Mouse (Mus musculus) heart, adult 9 months (tissue): ENCODE measurements around the gene Abcd1.

ENCODE experiments used
- DNase-seq, 2 experiments: peaks; one replicate each; pipeline ENCODE4 v3.0.0; 2022; ENCODE audit warnings: low spot score in 2 of 2

Gene Abcd1

DNA sequence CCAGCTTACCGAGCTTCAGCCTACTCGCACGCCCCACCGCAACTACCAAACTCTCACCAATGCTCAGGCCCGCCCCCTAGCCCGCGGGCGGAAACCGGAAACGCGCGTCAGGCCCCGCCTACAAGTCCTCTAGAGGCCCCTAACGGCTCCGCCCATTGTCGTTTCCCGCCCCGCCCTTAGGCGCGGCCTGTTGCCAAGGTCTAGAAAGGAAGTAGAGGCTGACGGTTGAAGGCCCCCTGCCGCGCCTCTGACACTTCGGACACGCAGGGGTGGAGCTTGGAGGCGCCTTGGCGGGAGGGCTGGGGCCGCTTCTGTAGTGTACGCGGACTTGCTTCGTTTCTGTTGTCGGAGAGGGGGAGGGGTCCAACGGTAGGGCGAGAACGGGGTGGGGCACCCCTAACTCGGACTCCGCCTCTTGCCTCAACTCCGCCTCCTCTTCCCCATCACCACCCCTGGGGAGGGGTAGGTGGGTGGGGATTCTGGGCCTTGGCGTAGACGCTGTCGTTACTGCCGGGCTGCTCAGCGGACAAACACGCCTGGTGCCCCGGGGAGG lies at the start of gene Abcd1, which contains the start of gene Bcap31:
Gene Abcd1 (plus strand): TSS at position 489 of the 553 bp plus-strand sequence.
Gene Bcap31 (minus strand): TSS at position 67 of the 553 bp plus-strand sequence.
- DNase-seq = peak; percentile 94 to 97

DNA sequence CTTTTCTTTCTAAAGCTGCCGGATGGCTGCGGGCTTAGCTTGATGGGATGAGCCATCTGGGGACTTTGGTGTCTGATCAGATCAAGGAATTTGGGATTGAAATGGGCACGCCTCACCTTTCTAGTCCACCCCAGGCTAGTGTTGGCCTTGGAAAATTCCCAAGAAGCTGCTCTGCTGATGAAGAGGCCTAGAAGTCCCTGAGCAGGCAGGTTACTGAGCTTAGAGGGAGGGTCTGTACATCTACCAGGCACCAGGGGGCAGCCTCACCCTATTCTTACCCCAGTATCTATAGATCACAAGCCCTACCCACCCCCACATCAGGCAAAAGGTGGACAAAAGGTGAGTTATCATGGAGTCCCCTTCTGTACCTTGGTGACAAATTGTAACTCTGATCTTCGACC lies 44.4 kb upstream of the Abcd1 start:
- DNase-seq = peak; percentile 19 to 31

DNA sequence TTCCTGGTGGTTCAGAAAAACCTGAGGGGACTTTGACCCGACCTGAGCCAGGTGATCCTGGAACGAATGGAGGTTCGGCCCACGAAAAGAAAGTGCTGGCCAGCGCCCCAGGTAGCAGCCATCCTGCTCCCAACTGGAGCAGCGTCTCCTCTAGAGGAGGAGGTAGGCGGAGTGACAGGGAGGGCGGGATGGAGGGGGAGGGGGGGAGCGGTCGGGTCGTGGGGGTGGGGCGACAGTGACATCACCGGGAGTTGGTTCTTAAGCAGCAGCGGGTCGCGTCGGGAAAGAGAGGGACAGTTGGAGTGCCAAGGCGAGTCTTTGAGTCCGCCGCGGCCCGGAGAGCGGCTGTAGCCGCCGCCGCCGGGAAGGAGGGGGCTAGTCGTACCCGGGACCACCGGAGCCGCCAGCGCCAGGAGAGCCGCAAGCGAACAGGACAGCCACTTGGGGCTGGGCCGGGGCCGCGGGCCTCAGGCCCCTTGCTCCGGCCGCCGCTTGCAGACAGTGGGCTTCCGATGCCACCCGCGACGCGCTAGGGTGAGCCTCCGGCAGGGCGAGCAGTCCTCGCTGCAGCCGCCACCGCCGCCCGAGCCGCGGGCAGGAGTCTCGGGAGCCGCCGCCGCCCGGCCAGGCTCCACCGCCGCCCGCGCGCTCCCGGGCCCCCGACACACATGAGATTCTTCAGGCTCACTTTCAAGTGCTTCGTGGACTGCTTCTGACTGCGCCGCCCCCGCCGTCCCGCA lies 43.3 kb upstream of the Abcd1 start, which contains the start of gene Slc6a8:
Gene Slc6a8 (plus strand): TSS at position 272 of the 740 bp plus-strand sequence.
- peak; percentile 55 to 71 for DNase-seq

DNA sequence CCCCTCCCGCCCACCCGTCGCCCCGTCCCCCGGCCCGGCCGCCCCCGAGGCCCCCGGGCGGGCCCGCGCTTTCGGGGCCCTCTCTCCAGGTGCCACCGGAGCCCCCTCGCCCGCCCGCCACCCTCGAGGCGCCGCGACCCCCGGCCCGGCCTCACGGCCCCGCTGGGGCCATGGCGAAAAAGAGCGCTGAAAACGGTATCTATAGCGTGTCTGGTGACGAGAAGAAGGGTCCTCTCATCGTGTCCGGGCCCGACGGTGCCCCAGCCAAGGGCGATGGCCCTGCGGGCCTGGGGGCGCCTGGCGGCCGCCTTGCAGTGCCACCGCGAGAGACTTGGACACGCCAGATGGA lies 42.8 kb upstream of the Abcd1 start:
- DNase-seq = peak in 1 of 2 experiments; percentile 10

DNA sequence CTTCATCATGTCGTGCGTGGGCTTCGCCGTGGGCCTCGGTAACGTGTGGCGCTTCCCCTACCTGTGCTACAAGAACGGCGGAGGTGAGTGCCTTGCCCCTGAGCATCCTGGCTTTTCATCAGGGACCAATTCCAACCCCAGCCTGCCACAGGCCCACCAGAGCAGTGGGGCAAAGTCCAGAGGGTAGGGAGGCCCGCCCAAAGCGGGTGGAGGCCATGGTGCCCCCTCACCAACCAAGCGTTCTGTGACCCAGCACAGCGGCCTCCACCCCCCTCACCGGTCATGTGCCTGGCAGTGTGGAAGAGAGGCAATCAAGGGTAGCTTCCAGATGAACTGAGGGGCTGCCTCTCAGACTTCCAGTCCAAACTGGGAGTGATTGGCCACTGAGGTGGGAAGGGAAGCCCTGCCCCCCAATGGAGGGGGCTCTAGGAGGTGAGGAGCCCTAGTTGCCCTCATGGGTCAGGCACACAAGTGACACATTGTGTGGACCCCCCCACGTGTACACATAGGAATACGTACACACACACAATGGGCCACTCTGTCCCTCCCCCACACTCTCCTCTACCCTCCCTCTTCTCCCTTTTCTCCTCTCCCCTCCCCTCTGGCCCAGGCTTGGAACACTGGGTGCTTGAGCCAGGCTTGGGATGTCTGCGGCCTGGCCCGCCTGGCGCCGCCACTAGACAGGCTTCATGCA lies 42.3 kb upstream of the Abcd1 start:
- peak; percentile 21 to 52 for DNase-seq

DNA sequence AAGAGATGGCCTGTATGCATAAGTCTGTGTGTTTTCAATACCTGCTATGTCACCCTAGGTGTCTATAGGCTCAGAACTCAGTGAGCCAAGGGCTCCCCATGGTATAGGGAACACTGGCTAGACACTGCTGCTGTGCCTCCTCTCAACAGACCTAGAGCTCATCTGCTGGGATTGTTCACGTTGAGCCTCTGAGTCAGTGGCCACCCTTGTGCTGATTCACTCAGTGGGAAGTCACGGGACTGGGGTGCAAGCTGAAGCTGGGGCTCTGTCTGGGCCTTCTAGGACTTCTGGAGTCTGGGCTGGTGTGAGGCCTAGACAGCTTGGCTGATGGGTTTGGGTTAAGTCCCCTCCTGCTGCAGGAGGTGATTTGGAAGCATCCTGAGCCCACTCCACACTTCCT lies 41.2 kb upstream of the Abcd1 start:
- no peak for DNase-seq

DNA sequence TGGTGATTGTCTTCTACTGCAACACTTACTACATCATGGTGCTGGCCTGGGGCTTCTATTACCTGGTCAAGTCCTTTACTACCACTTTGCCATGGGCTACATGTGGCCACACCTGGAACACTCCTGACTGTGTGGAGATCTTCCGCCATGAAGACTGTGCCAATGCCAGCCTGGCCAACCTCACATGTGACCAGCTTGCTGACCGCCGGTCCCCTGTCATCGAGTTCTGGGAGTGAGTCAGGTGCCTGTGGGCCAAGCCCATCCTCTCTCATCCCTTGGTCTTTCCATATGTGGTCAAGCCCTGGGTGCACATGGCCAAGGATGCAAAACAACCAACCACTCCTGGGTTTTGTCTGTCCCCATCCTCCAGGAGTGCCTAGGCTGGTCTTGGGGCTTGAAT lies 39.7 kb upstream of the Abcd1 start:
- no peak for DNase-seq

DNA sequence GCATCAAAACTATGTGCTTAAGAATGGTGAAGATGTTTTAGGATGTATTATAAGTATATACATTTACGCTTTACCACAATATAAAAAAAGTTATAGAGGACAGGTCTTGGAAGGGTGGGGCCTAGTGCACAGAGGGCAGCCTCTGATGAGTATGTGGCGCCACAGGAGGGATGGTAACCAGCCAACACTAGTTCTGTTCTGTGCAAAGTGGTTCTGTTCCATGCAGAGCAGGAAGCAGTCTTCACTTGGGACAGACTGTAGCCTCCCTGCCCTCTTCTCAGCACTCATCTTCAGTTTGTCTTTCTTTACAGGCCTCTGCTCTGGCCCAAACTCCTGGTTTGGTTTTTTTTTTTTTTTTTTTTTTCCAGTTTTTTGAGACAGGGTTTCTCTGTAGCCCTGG lies 32.2 kb upstream of the Abcd1 start:
- no peak for DNase-seq

DNA sequence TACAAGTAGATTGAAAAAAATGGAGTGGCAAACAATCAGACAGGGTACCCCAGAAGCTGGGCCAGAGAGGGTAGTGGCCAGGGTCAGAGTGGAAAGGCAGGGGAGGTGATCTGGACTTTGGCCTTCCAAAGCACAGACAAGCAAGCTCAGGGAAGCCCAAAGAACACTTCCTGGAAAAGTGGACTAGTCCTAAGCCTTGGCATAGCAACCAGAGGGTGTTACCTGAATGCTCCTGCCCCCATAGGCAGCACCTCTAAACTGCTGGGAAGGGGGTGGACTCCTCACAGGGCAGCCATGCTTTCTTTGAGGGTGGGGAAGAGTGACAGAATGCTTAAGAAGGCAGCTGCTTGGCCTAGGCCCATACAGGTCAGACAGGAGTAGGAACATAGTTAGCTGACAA lies 31.4 kb upstream of the Abcd1 start:
- DNase-seq = no peak

DNA sequence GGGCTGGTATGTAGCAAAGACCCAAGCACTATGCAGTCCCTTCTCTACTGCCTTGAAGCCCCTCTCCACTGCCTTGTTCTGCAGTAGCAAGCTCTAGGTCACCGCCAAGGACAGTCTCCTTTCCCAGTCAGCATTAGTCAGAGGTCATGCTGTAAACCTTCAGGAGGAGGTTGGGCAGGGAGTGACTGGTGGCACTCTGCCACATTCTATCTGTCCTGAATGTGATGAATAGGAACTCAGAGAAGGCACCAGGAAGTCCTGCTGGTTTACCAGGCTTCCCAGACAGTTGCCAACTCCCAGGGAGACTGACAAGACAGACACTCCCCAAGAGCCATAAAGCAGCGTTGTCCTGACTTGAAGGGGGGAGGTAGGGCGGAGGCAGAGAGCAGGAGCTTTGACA lies 30.8 kb upstream of the Abcd1 start:
- peak; percentile 28 to 65 for DNase-seq

DNA sequence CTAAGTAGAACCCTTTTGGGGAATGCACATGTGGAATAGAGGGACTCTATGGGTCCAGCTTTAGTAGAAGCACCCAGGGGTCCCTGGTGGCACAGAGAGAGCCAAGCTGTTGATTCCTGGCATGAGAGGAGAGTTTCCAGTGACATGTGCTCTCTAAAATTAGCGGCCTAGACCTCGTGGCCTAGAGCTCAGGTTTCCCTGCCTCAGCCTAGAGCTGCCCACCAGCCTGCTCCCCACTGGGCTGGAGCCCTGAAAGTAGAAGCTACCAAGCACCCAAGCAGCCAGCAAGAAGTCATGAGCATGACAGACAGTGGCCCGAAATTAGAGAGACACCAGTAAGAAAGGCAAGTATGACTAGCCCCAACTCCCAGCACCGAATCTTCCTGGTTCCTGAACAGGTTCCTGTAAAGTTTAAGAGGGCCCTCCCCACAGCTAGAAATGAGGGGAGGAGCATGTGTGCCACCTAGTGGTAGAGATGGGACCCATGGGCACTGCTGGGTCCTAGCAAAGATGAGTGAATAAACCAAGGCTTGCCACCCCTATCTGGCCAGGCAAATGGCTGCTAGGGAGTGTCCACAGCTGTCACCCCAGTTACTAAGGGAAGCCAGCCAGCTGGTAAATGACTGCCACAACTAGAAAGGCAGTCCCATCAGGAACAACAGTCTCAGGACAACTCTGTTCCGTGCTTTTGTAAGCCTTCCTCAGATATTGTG lies 25.3 kb upstream of the Abcd1 start:
- DNase-seq = peak; percentile 29 to 61

DNA sequence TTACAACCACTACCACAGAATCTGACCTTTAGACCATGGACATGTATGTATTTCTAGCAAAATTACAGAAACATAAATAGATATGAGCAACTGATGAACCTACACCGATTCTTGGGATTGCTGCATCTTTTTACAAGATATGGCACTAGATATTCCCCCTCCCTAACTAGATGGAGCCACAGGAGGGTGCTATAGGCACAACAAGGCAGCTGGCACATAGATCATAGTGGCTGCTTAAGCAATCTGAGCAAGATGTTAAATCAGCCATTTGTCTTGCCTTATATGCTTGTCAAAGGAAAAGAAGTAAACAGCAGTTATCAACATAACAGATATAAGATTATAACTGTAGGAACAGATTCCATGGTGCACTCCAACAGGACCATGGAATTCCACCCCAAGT lies 15.9 kb upstream of the Abcd1 start:
- no peak for DNase-seq

DNA sequence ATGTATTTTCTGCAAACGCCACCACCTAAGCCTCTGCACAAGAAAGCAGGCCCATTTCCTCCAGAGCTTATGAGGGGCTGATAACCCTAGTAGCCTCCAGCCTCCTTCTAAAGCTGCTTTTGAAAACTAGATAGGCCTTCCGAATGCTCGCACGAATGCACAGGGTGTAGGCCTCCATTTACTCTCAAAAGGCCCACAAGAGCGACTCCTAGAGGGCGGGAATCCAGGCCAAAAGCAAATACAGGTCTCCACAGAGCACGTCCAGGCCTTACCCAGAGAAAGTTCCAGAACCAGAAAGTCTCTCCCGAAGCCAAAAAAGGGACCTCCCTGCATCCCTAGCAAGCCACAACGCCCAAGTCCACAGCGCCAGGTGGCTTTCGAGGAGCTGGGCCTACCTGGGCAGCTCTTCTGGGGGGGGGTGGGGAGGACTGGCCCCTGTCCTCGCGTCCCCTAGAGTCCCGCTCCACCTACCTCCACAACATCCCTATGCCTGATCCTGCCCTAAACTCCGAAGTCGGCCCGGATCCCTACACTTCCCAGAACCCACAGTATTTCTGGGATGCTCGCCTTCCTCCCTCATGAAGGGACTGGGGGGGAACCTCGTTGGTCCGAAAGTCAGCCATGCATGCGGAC lies 805 bp upstream of the Abcd1 start:
- peak in 1 of 2 experiments; percentile 37 for DNase-seq

DNA sequence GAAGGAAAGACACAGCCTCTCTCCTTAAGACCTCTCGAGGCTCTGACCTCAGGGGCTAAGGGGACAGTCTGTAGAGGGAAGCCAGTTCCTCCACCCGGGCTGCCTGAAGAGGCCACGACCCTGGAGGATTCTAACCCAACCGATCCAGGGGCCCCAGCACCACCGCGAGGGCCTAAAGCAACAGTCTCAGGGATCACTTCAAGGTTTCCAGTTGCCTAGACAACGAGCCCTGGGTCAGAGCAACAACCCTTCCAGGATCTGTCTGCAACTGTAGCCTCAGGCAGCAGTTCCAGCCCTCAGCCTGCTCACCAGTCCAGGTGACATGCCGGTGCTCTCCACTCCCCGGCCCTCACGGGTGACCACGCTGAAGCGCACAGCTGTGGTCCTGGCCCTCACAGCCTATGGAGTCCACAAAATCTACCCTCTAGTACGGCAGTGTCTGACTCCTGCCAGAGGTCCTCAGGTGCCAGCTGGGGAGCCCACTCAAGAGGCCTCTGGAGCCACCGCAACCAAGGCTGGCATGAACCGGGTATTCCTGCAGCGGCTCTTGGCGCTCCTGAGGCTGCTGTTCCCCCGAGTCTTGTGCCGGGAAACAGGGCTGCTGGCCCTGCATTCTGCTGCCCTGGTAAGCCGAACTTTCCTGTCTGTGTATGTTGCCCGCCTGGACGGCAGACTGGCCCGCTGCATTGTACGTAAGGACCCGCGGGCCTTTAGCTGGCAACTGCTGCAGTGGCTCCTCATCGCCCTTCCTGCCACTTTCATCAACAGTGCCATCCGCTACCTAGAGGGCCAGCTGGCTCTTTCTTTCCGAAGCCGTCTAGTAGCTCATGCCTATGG lies 530 bp downstream of the Abcd1 start:
- peak in 1 of 2 experiments; percentile 20 for DNase-seq

DNA sequence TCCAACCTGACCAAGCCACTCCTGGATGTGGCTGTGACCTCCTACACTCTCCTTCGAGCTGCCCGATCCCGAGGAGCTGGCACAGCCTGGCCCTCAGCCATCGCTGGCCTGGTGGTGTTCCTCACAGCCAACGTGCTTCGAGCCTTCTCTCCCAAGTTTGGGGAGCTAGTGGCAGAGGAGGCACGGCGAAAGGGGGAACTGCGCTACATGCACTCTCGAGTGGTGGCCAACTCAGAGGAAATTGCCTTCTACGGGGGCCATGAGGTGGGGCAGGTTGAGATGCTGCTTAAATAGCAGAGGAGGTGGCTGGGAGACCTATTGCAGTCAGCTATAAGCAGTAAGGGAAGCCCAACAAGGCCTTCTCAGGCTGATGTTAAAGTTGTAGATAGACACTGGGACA lies 1.3 kb downstream of the Abcd1 start:
- DNase-seq = peak; percentile 8 to 22

DNA sequence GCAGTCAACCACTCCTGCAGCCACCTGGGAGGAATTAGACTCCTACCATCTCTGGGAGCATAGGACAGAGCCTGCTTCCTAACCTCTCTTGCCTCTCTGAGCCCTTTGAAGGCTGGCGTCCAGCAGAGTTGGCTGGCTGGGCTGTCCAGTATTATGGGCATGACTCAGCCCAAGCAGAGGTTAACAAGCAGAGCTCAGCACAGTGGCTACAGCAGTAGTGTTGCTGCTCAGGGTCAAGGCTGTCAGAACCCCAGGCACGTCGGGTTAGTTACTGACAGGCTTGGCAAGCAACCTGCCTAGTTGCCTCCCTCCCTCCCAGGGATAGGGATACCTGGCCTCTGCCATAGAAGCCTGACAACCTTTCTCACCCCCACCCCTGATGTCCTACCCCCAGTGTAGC lies 1.9 kb downstream of the Abcd1 start:
- DNase-seq = peak; percentile 30 to 33

DNA sequence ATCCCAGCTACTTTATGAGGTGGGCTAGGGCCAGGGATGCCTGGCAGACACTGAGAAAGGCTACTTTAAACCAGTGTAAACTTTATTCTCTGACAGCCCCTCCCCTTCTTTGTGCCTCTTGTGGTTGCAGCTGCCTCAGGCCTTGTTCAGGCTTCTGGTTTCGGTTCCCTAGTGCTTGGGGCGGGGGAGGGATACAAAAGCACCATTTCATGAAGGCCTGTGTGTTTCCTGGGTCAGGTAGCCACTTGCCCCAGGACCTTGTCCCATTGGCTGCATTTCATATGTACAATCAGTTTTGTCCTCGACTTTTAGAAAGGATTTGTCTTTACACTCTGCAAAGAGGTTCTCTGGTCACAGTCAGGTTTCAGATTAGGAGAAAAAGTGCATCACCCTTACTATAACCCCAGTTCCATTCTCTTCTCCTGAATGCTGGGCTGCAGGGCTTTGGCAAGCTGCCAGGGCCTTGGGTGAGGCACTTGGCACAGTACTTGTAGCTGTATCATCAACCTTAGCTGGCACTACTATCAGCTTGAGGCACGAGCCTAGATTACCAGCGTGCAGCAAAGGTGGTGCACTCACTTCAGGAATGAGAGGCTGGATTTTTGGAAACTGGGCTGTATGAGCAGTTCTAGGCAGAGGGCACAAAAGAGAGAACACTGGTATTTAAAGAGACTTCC lies 2.4 kb downstream of the Abcd1 start:
- peak; percentile 21 to 38 for DNase-seq

DNA sequence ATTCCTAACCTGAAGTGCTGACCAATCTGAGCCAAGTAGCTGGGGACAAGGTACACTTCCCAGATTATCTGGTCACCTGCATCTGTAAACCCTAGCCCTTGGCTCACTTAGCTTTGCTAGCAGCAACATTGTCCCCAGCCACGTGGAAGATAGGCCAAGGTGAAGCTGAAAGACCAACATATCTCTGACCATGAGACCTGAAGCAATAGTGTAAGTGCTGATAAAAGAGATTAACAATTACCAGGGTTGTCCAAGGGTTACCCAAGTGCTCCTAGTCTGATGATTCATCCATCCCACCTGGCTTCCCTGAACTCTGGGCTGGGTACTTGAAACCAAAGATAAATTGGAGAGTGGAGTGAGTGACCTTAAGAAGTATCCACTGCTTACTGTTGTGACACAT lies 14.5 kb downstream of the Abcd1 start:
- DNase-seq = no peak

DNA sequence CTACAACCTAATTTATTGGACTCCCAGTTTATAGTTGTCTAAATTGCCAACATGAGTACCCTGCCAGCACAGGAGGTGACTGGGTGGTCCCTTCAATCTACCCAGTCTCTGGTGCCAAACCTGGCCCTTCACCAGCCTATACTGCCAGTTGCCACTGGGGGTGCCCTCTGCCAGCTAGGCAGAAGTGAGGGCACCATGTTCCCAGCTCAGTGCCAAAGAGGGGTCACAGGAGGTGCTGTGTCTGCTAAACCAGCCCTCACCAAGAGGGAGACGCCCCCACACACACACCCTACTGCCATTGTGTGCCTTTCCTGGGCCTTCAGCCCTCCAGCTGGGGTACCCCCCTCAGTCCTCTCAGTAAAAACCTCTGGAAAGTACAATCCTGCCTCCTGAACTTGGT lies 21.8 kb downstream of the Abcd1 start:
- DNase-seq = no peak

DNA sequence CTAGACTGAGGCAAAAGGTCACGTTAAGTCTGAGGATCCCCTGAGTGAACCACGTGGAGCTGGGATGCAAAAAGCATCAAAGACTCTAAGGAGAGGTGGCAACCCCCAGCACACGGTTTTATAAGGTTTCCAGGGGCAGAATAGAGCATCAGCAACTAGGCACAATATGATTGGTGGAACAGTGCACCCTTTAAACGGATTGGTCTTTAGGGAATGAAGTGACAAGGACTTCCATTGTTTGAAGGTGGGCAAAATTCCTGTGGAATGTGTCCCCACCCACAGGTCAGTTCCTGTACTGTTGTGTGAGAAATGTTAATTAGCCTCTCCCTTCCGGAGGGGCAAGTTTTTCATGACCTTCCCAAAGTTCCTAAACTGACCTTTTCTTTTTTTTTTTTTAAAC lies 22.8 kb downstream of the Abcd1 start:
- no peak for DNase-seq
